Mouse (Mus musculus) right cerebral cortex, adult 18-20 months (tissue): ENCODE measurements around the gene Atad2b.

Experiments used
- DNase-seq: peaks from one replicate; pipeline ENCODE4 v3.0.0; 2022; ENCODE audit warnings: mixed read lengths

Atad2b gene

GRCm38 (mm10) chr12:5087787-5088519 lies 170.8 kb downstream of the Atad2b start:
- DNase-seq, result peak; percentile 52

- no peak for DNase-seq
These were observed 171.5 kb downstream of the Atad2b start for GRCm38 (mm10) chr12:5088639-5089038.
